Mouse (Mus musculus) cerebellum, postnatal 25 days (tissue): ENCODE measurements at regions not wholly inside any gene's neighbourhood (a gene's known extent, or its start where the extent isn't known, plus 50 kb on each side); places are given as distances from the start of the nearest gene placed in this dataset.

Experiments used
- DNase-seq, 2 experiments: peaks; one replicate each; pipeline ENCODE4 v3.0.0; 2021; ENCODE audit warnings: mixed read lengths in 2 of 2

GRCm38 (mm10) chr13:58495390-58496073 lies 92.4 kb upstream of the Hnrnpk start:
- no peak for DNase-seq

DNA sequence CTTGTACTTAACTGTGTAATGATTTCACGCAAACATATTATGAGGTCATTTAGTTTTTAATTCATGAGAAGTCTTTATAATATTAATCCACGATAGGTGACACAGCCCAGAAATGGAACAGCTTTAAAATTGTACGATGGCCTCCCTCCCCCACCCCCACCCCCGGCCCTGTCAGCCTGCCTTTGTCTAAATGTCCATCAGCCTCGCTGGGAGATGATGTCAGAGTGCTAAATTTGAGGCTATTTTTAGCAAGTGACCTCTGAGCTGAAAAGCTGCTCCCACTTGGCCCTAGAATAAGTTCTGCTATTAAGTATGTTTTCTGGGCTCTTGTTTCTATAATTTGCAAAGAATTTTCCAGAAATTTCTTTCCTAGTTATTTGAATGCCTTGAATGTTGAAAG lies 91.6 kb upstream of the Hnrnpk start:
- DNase-seq: no peak

DNA sequence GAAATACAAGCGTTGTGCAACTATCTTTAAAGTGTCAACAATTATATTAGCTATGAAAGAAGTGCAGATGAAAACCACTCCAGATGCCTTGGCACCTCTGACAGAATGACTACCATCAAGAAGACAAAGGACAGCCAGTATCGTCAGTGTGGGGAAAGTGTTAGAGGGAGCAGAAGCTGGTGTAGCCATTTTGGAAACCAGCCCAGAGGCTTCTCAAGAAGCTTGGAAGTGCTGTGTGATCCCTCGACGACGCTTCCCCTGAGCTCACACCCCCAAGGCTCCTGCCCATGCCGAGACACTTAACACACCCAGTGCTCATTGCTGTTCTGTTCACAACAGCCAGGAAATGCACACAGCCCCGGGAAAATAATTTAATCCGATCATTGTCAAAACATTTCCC lies 87.7 kb upstream of the Hnrnpk start:
- no peak for DNase-seq

DNA sequence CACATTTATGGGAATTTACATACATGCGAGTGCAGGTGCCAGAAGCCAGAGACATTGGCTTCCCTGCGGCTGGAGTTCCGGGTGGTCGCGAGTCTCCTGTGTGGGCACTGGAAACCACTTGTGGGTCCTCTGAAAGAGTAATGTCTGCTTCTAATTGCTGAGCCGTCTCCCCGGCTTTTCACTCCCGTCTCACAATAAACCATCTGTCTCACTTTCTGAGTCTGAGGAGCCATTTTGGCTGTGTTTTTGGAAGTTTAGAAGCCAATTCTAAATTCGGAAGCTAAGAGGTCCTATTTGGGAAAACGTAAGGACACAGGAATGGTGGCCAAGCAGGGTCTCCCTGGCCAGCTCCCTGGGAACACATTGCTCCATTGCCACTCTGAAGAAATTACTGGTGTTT lies 81.9 kb upstream of the Hnrnpk start:
- no peak for DNase-seq

DNA sequence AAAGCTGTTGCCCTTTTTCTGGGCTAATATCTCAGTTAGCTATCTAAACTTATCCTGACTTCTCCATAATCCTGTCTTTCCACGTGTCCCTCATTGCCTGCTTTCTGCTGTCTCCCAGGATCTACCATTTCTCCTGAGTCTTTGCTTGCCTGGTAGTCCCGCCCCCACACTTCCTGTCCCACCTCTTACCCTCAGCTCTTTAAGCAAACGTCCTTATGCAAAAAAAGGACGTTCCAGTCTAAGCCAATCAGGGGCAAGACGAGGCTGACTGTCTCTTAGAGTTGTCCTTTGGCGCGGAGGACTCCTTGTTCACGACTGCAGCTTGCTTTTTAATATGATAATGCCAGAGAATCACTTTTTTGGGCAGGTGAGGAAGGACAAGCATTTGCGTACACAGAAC lies 79.6 kb upstream of the Hnrnpk start:
- DNase-seq: no peak

DNA sequence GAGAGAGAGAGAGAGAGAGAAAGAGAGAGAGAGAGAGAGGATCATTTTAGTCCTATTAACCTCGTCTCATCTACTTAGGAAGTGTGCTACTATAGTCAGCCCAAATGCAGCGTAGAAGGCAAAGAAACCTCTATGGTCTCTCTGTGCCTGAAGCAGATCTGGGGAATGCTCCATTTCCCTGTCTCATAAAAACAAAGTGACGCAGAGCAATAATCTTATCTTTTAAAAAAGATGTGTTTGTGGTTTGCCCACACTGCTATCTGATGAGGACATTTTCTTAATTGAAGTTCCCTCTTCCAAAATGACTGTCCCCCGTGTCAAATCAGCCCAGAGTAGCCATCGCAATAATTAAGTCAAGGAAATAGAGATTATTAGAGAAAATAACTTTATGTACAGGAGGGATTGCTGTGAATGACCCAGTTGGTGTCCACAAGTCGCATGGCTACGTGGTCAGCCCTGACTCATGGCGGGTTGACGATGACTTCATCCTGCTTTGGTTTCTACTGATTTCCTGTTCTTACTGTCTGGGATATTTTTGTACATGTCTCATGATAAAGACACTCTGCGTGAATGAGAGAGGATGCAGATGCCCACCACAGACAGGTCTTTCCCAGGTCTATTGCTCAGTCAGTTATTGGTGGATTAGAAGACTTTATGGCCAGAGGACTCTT lies 77.9 kb upstream of the Hnrnpk start:
- DNase-seq: no peak

GRCm38 (mm10) chr13:58480388-58480927 lies 77.3 kb upstream of the Hnrnpk start:
- no peak for DNase-seq

GRCm38 (mm10) chr13:58478438-58478837 lies 75.3 kb upstream of the Hnrnpk start:
- DNase-seq: no peak

DNA sequence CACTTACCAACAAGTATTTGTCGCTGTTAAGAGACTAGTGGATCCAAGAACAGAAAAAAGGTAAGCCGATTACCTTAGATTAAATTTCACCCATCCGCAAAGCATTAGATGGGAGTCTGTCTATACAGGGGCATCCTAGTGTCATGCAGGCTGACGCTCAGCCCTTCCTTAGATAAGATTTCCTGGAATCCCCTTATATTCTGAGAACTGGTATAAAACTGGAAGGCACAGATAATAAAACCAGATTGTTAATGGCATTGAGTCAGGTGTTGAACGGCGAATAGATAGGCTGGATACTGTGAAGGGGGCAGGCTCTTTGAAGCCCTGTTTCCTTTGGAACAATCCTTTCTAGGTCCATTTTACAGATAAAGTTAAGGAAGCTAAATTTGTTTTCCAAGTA lies 74.1 kb upstream of the Hnrnpk start:
- DNase-seq: no peak

- DNase-seq: no peak
These were observed 73.1 kb upstream of the Hnrnpk start for GRCm38 (mm10) chr13:58476033-58476830.

- DNase-seq: no peak
These were observed 72.4 kb upstream of the Hnrnpk start for GRCm38 (mm10) chr13:58475495-58475894.

DNA sequence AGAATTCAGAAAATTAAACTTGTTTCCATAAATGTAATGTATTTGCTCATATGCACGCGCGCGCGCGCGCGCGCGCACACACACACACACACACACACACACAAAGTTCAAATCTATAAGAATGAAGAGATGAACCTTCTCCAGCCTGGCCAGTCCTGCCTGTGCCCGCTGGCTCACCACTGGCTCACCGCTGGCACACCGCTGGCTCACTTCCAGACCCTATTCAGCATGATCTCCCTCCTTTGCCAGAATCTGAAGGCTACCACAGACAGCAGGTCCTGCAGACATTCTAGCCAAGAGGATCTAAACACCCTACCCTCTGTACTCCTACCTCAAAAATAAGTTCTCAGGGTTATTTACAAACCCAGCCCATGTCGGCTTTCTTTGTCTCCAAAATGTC lies 69.3 kb upstream of the Hnrnpk start:
- DNase-seq: peak in 1 of 2 experiments; percentile 15

GRCm38 (mm10) chr13:58471704-58472103 lies 68.6 kb upstream of the Hnrnpk start:
- peak; percentile 18 to 20 for DNase-seq

GRCm38 (mm10) chr13:58469731-58470130 lies 66.6 kb upstream of the Hnrnpk start:
- DNase-seq: no peak

DNA sequence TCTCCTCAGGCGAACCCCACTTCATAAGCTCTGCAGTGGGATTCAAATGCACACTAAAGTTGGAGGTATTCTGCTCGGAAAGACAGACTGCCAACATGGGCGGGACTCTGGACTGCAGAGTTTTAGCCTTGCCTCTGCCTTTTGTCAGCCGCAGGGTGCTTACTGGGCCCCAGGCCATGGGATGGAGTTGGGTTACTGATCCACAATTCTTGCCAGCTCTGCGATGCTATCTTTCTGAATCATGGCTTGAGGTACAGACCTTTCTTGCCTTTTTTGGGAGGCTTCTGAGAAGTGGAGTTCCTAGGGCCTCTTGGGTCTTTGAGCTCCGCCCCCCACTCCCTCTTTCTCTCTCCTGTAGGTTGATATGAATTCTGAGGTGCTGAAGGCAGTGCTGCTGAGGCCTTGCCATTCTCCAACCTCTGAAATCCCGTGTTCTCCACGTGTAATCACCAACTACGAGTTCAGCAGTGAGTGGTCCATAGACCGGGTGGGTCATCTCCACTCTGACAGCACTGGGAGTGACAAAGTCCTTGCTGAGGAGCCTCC lies 64.0 kb upstream of the Hnrnpk start:
- DNase-seq: no peak

DNA sequence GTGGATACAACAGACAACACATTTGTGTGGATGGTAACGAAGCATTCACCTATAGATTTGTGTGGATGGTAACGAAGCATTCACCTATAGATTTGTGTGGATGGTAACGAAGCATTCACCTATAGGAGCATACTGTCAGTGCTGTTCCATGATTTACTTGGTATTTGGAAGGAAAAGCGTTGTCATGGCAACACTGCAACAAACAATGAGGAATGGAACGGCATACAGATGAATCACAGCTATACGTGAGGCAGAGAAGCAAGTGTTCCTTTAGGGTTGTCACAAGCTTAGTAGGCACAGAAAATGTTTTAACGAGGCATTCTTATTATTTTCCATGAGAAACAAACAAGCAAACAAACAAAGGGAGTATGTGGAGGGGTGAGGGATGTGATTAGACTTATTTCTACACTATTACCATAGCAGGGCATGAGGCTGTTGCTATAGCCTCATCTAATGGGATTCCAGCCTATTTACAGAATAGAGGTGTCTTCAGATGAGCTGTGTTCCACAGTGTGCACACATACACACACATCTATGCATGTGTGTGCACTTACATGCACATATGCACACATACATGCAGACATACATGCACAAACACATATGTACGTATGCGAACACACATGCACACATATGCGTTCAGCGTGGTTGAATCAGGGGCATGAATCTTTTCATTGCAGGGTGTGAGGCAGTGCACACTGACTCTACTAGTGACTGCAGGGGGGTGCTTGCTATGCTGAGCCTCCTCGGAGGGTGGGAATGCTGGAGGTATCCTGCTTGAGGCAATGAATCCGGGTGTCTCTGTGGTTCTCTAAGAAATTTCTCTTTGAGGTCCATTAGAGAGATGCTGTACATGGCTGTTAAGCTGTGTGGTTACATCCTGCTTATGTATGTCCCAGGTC lies 62.3 kb upstream of the Hnrnpk start:
- DNase-seq: no peak
